Mouse (Mus musculus) heart, postnatal 4 days (tissue): ENCODE results near the gene Gm8362. TPM values are rescaled to one million over a fixed set of nuclear protein-coding genes. Genes with fewer than 3 reads are reported as not detected.
A peak's percentile ranks its signal among the peaks of the same experiment; 100 is the strongest.
"Not testable (repeated sequence)": the region's sequence is repeated elsewhere in the genome, so short reads cannot be mapped to it uniquely, and the experiment has no call there.

Experiments
- DNase-seq: peaks from one replicate; pipeline ENCODE4 v3.0.0; 2021
- total RNA-seq, 2 experiments: library from RNA; stranded (reverse); gene quantifications; 2 replicates each; pipeline ENCODE4 v1.2.3; 2021

Gm8362 gene
- under 1 TPM in 1 of 2 experiments, not detected in 1; 0.21 TPM for total RNA-seq

GRCm38 (mm10) chr14:6774311-6774710 is at the start of gene Gm8362:
Gene Gm8362, minus strand, starts transcription at chr14:6774411.
- not testable (repeated sequence) for DNase-seq

- DNase-seq, result not testable (repeated sequence)
Observed at GRCm38 (mm10) chr14:6823297-6823696, 49.1 kb upstream of the Gm8362 start.

GRCm38 (mm10) chr14:6757231-6757536 is 17.0 kb downstream of the Gm8362 start:
- DNase-seq, result peak; percentile 4

- DNase-seq, result peak; percentile 29
Observed at GRCm38 (mm10) chr14:6756384-6757230, 17.6 kb downstream of the Gm8362 start.

- DNase-seq, result not testable (repeated sequence)
Observed at GRCm38 (mm10) chr14:6742232-6742631, 32.0 kb downstream of the Gm8362 start, which contains the start of gene Gm3636. Gene Gm3636, minus strand, starts transcription at chr14:6742332.

GRCm38 (mm10) chr14:6720151-6720550 is 54.1 kb downstream of the Gm8362 start, which contains the start of gene Gm8050:
Gene Gm8050, minus strand, starts transcription at chr14:6720251.
- not testable (repeated sequence) for DNase-seq

Other genes with a start within 250 kb of the Gm8362 start
- under 1 TPM in 1 of 2 experiments, not detected in 1; 0.19 TPM for gene Gm8356, start 237.1 kb downstream of the Gm8362 start, total RNA-seq
- under 1 TPM; 0.41 to 0.90 TPM for gene Gm3629, start 183.8 kb downstream of the Gm8362 start, total RNA-seq
- not detected for gene Gm3460, start 152.0 kb downstream of the Gm8362 start, total RNA-seq
- not detected for gene Gm10251, start 90.2 kb downstream of the Gm8362 start, total RNA-seq
- not detected for gene Gm8050, start 54.2 kb downstream of the Gm8362 start, total RNA-seq
- gene Gm3636, start 32.1 kb downstream of the Gm8362 start, total RNA-seq, result 1 to 10 TPM; 2.8 to 3.6 TPM
- not detected for gene Gm3642, start 65.9 kb upstream of the Gm8362 start, total RNA-seq
- gene Gm3667, start 115.6 kb upstream of the Gm8362 start, total RNA-seq, result under 1 TPM; 0.43 to 0.59 TPM
- gene Gm6356, start 199.4 kb upstream of the Gm8362 start, total RNA-seq, result not detected